Mouse (Mus musculus) yolk sac, embryonic 10.5 days (tissue): ENCODE results near the gene Pgm2l1.

ENCODE experiments used
- DNase-seq: peaks from one replicate; pipeline ENCODE4 v3.0.0-alpha.2; 2017; ENCODE audit warnings: low spot score

Gene Pgm2l1

DNA sequence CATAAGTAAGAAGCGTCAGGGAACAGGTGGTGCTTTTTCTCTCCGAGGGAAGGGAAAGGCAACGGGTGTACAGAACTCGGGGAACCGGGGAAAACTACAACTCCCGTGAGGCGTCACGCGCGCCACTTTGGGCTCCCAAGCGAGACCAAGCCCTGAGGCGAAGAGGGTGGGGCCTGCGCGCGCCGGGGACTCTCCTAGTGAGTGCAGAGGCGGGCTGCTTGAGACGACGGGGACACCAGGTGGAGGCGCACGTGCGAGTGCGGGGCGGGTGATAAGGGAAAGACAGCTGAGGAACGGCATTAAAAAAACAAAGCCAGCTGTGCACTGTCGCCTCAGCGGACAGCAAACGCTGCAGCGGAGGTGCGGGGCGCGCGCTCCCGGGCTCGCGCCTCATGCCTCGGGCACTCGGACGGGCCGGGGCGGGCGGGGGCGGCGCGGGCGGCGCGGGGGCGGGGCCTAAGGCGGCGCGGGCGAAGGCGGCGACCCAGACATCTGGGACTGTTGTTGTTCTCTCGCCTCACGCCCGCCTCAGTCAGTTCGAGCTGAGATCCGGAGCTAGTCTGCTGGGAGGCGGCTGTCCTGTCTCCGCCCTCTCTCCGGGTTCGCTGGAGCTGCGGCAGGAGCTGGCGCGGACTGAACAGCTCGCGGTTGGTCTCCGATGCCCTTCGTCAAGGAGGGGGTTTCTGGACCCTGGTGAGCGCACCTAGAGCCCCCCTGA, at the start of gene Pgm2l1:
Pgm2l1 (plus strand) TSS at position 237 of the 718 bp plus-strand sequence.
- DNase-seq, result peak; percentile 95

DNA sequence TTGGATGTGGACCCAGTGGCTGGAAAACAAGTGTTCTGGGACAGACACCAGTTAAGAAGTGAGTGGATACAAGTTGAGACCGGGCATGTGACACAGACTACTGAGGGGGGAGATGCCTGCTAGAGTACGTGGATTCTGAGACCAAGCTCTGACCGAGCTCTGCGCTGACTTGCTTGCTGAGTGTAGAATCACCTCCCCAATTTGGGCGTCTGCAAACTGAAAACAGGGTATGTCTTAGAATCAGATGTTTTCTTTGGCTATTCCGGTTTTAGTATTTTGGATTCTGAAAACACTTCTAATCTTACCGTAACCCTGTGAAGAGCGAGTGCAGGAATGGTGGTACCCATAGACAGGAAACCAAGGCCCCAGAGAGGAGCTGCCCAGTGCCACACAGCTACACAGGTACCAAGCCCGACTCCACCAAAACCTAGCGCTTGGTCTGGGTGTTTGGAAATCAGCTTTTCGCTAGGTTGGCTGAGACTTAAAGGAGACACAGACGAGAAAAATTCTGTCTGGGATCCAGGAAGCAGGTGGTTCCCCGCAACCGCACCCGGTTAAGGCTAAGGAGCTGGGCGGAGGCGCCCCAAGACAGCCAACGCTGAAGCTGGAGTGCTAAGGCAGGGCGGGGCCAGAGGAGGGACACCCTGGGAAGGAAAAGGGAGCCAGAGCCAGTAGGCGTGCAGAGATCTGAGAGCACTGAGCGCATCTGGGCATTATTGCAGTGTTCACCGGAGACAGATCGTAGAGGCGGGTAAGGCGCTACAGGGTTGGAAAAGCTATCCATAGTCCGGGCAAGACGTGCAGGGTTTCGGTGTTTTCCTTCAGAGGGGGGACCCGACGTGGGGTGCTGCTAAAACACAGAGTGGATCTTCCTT, 48.9 kb upstream of the Pgm2l1 start:
- DNase-seq, result peak; percentile 40

DNA sequence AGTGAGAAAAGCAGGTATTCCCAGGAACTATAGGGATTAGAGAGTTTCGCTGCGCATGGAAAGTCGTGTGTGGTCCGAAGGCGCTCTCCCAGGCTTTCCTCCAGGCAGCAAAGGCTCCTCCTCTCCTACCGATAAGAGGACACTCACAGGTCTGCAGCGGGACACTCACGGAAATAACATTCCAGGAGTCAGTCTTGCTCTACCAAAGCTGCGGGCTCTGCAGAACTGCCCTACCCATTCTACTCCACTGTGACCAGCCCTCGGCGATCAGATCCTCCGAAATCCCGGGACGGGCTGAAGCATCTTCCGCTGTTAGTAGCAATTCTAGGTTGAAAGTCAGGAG, 48.3 kb upstream of the Pgm2l1 start:
- peak; percentile 31 for DNase-seq

DNA sequence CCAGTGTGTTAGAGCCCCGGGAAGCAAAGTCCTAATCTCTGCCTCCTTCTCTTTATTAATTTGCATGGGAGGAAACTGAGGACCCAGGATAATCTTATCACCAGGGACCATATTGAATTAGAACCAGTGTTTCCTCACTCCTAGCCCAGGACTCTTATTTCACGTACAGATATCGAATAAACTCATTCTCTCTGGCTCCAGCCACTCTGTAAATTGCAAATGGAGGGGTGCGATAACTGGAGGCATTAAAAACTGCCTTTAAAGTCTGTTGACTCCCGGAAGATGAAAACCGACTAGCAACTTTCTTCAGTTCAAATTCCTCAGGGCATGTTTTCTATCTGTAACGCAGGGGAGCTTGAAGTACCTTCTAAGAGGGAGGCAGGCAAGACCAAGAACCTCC, 47.8 kb upstream of the Pgm2l1 start:
- no peak for DNase-seq

DNA sequence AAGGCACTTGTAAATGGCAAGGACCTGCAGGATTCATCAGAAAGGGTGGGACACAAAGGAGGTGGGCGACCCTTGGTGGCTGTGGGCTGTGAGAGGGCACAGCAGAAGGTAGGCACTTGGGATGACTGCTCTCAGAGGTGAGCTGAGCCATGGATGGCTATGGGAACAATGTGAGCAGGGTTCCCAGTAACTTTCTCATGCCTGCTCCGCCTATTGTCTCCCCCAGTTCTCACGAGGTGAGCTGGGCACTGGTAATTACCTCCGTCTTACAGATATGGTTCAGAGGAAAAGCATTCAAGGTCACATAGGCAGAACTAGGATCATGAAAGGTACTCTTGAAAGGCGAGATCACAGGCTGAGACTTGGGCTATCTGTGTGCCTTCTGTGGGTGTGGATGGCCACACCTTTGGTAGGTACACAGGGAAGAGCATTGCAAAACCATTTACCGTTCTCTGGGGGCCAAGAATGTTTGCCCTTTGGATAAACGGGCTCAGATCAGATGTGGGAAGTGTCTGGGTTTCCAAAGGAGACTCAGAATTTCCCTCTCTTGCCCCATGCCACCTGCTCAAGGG, 47.3 kb upstream of the Pgm2l1 start:
- DNase-seq, result no peak

DNA sequence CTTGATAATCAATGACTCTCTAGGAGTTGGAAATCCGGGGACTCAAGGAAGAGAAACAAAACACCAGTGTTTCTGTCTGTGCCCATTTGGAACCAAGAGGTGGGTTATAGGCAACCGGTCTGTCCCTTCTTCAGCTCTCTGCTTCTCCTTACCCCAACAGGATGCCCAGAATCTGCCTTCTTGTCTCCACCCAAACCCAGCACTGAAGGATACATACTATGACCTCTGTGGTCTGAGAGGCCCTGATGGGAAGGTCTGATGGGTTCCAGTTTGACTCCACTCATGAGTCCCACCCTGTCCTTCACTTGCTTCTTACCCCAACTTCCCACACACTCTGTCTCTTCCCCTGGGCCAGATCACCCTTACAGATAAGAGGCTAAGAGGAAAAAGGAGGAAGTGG, 46.0 kb upstream of the Pgm2l1 start:
- no peak for DNase-seq

DNA sequence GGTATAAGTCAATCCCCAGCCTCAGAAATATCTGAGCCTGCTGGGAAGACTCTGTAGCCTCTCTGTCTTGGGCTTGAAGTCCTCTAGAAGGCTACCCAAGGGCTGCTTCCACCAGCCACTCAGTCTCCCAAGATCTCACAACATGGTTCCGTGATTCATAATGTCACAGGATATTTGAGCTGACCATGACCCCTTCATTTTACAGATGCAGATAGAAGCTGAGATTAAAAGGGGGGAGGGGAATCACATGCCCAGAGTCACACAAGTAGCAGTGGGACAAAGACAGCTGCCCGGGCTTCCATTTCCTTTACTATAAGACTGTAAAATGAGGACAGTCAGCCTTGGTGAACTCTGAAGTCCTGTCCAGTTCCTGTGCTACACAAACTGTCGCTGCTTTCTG, 45.6 kb upstream of the Pgm2l1 start:
- DNase-seq, result no peak

DNA sequence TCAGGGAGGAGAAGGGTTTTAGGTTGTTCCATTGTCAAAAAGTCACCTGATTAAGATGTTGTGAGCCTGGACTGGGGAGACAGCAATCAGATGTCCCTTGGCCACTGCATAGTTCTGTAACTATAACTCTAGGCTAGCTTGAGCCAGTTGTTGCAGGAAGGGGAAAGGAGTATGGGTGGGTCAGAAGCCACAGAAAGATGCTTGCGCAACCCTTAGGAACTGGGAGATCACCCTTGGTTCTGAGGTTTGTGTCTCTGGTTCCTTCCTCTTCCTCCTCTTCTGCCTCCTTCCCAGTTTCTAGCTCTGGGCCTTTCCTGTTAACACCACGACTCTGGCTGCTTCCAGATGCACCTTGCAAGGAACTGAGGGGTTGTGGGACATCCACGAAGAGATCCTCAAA, 44.8 kb upstream of the Pgm2l1 start:
- no peak for DNase-seq

DNA sequence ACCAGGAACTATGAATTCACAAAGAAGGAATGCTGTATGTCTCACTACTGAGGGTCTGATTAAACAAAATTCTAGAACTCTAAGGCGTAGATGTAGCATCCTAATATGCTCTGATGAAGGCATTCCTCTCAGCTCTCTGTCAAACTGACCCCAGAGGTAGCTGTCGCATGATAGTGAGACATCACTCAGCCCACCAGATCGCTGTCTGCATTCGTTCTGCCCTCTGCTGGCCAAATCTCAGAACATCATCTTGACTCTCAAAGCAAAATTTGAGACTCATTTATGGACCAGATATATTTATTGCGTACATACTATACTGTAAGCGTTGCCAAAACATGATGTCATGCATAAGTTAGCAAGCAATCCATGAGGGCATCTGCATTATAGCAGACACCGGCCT, 39.6 kb upstream of the Pgm2l1 start:
- DNase-seq, result peak; percentile 23

DNA sequence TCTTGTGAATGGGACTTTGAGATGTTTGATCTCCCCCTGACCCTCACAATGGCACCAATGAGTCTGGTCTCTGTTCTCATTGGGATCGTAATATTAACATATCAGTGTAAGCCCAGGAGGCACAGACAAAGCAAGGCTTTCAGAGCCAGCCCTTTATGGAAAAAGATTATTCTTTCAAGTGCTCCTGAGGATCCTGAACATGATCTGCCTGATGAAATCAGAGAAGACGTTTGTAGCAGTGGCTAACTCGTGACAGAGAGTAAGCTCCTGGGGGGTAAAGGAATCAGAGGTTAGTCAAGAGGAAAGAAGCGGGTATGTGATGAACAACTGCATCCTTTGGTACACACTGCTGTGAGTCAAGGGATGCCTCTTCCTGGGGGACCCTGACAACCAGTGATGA, 37.0 kb upstream of the Pgm2l1 start:
- DNase-seq, result no peak

DNA sequence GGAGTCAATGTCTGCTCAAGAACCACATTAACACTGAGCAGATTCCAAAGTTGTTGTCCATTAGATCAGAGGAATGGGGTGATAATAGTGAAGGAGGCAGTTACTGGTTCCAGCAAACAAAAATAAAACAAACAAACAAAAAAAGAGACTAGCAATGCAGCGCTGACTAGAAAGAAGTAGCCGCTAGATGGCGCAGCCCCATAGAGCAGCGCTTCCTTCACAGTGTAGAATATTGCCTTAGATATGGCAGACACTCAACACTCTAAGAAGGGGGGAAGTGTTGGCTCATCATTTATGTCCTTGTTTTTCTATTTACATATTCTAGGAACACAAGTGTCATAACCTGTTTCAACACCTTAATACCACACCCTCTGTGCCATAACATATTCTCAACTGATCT, 36.4 kb upstream of the Pgm2l1 start:
- DNase-seq, result no peak

DNA sequence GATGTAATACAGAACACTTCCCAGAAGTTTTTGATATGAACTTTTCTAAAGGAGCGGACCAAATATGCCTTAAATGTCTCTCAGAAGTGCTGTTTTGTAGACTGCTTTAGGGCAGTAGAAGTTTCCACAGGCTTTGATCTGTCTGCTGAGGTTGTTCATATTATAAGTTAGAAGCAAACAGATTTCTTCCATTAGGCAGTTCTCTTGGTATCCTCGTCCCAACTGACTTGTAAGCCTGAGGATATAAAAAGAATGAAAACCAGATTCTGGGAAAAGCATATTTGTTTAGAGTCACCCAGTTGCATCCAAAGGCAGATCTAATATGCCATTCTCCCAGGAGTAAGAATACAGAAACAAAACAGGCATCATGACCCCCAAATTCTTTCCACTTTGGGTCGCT, 26.0 kb upstream of the Pgm2l1 start:
- DNase-seq, result no peak

DNA sequence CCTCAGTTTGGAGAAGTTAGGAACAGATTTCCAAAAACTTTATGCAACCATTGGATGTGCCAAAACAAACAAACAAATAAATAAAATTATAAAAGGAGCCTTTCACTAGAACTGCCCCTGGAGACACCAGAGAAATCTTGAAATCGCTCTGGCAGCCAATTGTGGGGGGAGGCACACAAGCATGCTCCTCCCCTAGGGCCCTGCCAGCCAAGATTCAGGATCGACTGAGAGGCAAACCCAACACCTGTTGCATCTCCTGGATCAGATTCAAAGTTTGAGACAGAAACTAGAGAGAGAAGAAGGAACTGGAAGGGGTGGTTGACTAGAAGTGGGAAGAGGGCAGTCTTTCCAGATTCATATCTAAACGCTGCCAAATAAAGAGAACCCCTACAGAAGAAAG, 23.6 kb upstream of the Pgm2l1 start:
- DNase-seq, result no peak

DNA sequence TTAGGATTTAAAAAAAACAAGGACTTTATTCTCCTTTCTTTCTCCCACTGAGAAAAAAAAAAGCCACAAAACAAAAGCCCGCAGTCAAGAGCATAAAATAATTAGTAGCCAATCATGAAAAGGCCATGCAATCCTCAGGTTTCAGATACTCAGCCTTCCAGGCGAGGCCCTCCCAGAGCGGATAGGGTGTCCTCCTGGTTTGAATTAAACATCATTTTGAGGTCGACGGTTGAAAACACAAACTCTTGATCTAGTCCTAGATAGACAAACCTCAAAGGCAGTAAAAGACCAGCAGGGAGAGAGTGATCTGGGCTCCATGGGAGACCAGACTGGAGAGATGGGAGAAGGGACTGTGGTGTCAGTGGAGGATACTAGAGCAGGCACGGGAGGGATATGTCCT, 22.3 kb upstream of the Pgm2l1 start:
- no peak for DNase-seq

DNA sequence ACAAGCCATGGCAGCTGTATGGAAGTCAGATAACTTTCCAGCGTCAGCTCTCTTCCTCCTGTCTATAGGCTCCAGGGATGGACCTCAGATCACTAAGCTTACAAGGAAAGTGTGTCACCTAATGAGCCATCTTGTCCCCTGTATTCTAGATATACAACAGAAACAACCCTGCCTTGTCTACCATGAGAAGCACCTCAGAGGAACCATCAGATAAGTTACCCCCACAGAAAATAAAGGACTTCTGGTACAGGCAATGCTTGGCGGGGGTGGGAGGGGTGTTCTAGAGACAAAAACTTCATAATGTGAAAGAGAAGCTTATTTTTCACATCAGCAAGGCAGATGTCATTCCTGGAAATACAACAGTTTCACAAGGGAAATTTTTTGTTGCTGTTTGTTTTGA, 21.1 kb upstream of the Pgm2l1 start:
- no peak for DNase-seq

DNA sequence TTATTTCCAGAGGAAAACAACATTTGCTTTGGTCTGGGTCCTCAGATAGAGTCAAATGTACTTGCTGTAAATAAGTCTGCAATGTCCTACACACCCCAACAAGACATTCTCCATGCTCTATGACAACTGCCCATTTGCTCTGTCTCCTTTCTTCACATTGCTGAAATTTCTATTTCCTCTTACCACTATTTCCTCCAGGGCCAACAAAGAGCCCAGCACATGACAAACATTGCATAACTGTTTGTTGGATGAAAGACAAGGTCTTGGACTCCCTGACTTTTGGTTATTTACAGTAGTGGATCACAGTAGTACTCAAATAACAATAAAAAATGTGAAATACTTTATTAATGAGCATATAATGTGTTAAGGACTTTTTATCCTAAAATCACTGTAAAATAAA, 19.3 kb upstream of the Pgm2l1 start:
- DNase-seq, result no peak

DNA sequence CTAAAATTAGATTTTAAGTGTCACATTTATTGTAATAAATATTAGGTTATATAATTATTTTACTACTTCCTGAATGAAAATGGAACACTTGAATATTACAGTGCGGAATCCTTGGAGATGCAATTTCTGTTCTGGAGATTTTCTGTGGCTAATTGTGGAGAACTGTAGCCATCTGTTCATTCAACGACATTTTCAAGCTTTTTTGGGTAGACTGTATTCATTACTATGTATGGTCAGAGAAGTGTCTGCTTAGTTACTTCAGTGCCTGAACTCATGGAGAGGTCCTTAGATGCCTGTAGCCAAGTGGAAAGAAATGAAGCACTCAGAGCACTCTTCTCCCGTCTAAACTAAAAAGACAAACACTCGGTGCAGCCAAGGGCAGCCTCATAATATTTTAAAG, 12.9 kb upstream of the Pgm2l1 start:
- no peak for DNase-seq

DNA sequence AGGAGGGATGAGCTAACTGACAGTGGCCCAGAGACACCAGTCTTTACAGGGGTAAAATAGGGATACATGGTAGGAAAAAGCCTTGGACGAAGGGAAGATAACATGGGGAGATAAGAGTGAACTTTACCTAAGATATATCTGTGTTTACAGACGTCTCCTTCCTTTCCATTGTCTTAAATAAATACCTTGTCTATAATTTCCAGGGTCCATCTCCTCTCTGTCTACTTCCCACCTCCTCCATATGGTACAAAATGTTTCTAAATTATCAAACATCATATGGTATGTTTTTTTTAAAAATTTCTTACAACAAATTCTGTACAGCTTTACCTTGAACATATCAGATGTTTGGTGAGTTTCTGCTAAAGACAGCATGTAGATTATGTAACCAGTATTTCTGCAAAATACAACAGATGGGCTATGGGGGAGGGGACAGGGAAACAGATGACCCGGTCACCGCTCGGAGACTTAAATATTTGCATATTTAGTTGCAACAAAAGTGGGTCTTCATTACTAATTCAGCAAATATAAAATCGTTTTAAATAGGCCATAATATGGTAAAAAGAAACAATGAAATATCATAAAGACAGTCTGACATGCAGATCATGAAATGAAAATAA, 12.0 kb upstream of the Pgm2l1 start:
- DNase-seq, result no peak

DNA sequence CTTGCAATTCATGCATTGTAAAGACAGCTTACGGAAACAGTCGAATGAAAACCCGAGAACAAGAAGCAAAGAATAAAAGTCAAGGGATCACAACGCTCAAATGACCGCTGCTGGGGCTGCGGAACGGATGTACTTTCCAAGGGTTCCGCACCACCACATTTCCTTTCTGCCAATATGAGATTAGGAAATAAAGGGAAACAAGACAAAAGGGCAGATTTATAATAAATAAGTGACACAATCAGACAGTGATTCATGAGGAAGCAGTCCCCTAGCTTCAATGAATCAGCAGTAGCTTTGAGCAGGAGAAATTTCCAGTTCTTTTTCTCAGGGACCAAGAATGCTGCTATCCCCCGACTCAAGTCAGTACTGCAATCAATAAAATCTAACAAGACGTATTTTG, 11.2 kb upstream of the Pgm2l1 start:
- no peak for DNase-seq

DNA sequence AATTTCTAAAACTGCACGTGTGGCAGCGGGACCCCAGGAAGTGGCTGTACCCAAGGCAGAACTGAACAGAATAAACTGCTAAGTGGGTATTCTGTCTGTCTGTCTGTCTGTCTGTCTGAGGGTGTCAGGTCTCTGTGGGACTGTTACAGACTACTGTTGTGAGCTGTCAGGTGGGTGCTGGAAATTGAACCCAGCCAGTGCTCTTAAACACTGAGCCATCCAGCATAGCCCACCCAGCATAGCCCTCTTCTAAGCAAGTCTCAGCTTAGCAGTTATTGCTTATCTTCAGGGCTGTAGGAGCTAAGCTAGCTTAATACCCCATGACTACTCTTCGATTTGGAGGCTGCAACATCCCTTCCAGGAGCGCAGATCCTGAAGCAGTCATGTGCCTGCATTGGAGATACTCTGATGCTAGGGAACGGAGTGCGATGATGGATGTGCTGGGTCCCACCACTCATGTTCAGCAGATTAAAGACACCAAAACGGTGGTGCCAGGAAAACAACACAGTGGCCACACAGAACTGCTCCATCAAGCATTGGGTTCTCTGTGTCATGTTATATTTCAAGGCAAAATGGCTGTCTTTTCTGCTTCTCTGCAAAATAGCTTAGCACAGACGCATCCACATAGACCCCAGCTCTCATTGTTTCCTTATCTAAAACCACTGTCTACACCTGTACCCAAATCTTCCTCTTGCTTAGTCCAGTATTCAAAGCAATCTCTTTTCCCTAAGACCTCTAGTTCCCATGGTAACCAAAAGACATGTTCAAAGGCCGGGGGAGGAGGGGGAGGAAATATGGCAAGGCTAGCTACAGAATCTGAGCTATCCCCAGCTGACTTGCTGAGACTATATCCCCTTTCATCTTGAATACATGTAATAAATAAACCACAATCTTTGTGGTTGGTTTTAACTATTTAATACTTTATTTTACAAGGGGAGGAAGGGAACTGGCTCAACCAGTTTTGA, 10.3 kb upstream of the Pgm2l1 start:
- no peak for DNase-seq

DNA sequence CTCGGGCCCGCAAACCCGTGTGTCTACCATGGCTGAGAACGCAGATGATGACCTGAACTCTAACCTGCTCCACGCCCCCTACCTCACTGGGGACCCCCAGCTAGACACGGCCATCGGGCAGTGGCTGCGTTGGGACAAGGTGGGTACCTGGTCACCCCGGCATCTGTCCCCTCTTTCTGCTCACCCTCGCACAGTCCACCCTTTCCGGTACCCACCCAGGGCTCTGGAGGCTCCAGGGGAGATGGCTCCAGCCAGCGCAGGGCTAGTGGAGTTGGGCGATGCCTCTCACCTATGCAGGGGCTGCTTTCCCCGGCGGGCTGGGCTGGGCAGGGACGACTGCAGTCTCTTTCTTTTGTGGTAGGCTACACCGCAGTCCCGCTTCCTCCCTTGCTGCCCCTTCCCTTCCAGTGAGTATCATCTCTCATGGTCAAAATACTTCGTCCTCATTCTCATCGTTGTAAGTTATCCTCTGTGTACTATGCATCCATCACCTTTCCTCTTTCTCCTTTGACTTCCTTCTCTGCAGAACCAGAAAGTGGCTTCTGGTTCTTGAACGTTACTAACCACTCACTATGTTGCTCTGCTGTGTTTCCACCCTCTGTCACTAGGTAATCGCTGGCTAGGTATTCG, 817 bp downstream of the Pgm2l1 start:
- DNase-seq, result no peak
